Mouse (Mus musculus): ENCODE data around the gene Lrp1. TPM values are rescaled to one million over a fixed set of nuclear protein-coding genes. Genes with fewer than 3 reads are reported as not detected.
"Not testable (repeated sequence)": the region's sequence is repeated elsewhere in the genome, so short reads cannot be mapped to it uniquely, and the experiment has no call there.

The Lrp1 gene
- polyA plus RNA-seq, 2 experiments = 146 to 261 TPM

DNA sequence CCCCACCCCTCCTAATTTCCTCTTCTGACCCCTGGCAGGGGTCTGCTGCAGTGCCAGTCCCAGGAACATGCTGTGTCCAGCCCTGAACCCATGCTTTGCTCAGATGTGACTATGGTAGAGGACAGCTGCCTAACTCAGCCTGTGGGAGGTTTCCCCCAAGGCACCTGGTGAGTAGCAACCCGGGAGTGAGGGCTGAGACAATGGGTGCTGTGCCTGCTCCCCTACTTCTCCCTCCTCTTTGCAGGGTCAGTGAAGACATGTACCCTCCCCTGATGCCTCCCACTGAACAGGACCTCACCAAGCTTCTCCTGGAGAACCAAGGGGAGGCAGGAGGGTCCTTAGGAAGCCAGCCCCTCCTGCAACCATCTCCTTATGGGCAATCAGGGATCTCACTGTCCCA lies 38.6 kb upstream of the Lrp1 start:
- no peak overlapping the region for H3K4me2 ChIP-seq (replicated peaks; ENCODE audit: low read depth, low read length, severe bottlenecking)
- no peaks in the 10 kb centered on the region for H3K9me3 ChIP-seq (ENCODE audit: control insufficient read depth, low read length)
- H3K9ac ChIP-seq (ENCODE audit: low read depth, low read length, severe bottlenecking) = no peak overlapping the region
- 71% methylated on average over 1 of the region's 1 CpGs for WGBS
- no peak overlapping the region for H3K27ac ChIP-seq (replicated peaks; ENCODE audit: low read depth, low read length)
- no peaks in the 10 kb centered on the region for H3K27me3 ChIP-seq (ENCODE audit: control insufficient read depth, insufficient read depth, low read length)
- ATAC-seq (ENCODE audit: low FRiP score, low read depth) = no peak
- peak; percentile 2 for DNase-seq (ENCODE audit: low spot score)
- H3K36me3 ChIP-seq (ENCODE audit: control insufficient read depth, insufficient read depth, low read length) = peaks cover 48% of the 10 kb centered on the region
- no peak overlapping the region for H3K4me3 ChIP-seq (replicated peaks; ENCODE audit: low read length)
- peaks cover 35% of the 10 kb centered on the region for H3K4me1 ChIP-seq (ENCODE audit: control insufficient read depth, insufficient read depth, low read length)
- no peak for TF ChIP-seq POLR2A (IDR thresholded peaks at IDR 0.05; ENCODE audit: borderline replicate concordance, extremely low read depth, insufficient read depth, insufficient read length)

DNA sequence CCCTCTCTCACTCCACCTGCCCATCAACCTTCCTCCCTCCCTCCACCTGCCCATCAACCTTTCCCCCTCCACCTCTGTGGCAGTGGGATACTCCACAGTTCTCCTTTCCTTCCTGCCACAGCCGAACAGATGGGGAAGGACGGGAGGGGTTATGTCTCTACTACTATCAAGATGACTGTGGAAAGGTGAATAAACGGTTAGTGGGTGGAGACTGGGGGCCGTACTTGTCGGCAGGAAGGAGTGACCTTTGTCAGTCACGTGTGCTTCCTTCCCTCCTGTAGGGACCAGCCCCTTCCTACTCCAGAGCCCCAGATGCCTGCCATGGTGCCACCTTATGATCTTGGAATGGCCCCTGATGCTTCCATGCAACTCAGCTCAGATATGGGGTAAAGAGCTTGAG lies 37.1 kb upstream of the Lrp1 start:
- ATAC-seq (ENCODE audit: low FRiP score, low read depth) (no peak), DNase-seq (ENCODE audit: low spot score) (no peak)
- Histone ChIP-seq H3K9me3 (ENCODE audit: control insufficient read depth, low read length) (no peaks in the 10 kb centered on the region), H3K4me1 (ENCODE audit: control insufficient read depth, insufficient read depth, low read length) (peaks cover 20% of the 10 kb centered on the region), H3K36me3 (ENCODE audit: control insufficient read depth, insufficient read depth, low read length) (peaks cover 36% of the 10 kb centered on the region), H3K9ac (ENCODE audit: low read depth, low read length, severe bottlenecking) (no peak overlapping the region), H3K4me3 (replicated peaks; ENCODE audit: low read length) (no peak overlapping the region), H3K4me2 (replicated peaks; ENCODE audit: low read depth, low read length, severe bottlenecking) (no peak overlapping the region), H3K27ac (replicated peaks; ENCODE audit: low read depth, low read length) (no peak overlapping the region), H3K27me3 (ENCODE audit: control insufficient read depth, insufficient read depth, low read length) (no peaks in the 10 kb centered on the region)
- TF ChIP-seq POLR2A (IDR thresholded peaks at IDR 0.05; ENCODE audit: borderline replicate concordance, extremely low read depth, insufficient read depth, insufficient read length) = no peak
- 23% methylated on average over 6 of the region's 6 CpGs for WGBS

DNA sequence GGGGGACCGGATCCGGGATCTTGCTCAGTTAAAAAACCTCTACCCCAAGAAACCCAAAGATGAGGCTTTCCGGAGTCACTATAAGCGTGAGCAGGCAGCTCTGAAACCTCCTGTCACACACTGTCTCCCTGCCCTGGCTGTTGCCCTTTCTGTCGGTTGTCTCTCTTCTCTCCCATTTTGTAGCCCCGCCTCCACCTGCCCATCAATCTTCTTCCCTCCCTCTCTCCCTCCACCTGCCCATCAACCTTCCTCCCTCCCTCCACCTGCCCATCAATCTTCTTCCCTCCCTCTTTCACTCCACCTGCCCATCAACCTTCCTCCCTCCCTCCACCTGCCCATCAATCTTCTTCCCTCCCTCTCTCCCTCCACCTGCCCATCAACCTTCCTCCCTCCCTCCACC lies 36.7 kb upstream of the Lrp1 start:
- peaks cover 15% of the 10 kb centered on the region for H3K4me1 ChIP-seq (ENCODE audit: control insufficient read depth, insufficient read depth, low read length)
- peaks cover 31% of the 10 kb centered on the region for H3K36me3 ChIP-seq (ENCODE audit: control insufficient read depth, insufficient read depth, low read length)
- H3K9me3 ChIP-seq (ENCODE audit: control insufficient read depth, low read length) = not testable (repeated sequence)

DNA sequence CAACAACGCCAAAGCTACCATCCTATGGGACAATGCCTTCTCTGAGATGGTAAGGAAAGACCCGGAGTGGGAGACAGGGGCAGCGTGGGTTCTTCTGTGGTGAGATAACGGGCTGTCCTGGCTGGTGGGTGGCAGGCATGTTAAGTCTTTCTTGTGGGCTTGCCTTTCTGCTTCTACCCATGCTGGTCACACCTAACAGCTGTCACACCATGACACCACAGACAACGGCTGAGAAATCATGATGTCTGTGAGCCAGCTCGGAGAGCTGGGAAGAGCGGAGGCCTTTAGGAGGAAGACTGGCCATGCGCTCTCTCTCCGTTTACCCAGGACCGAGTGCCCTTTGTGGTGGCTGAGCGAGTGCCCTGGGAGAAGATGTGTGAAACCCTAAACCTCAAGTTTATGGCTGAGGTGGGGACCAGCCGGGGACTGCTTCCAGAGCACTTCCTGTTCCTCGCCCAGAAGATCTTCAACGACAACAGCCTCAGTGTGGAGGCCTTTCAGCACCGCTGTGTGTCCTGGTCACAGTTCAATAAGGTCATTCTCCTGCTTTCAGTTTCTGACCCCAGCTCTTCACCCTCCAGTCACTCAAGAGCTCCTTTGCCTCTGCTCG lies 34.1 kb upstream of the Lrp1 start:
- ATAC-seq (ENCODE audit: low FRiP score, low read depth) (no peak), DNase-seq (ENCODE audit: low spot score) (no peak)
- Histone ChIP-seq H3K9me3 (ENCODE audit: control insufficient read depth, low read length) (no peaks in the 10 kb centered on the region), H3K4me2 (replicated peaks; ENCODE audit: low read depth, low read length, severe bottlenecking) (no peak overlapping the region), H3K4me3 (replicated peaks; ENCODE audit: low read length) (no peak overlapping the region), H3K4me1 (ENCODE audit: control insufficient read depth, insufficient read depth, low read length) (no peaks in the 10 kb centered on the region), H3K27ac (replicated peaks; ENCODE audit: low read depth, low read length) (no peak overlapping the region), H3K9ac (ENCODE audit: low read depth, low read length, severe bottlenecking) (no peak overlapping the region), H3K36me3 (ENCODE audit: control insufficient read depth, insufficient read depth, low read length) (peaks cover 19% of the 10 kb centered on the region), H3K27me3 (ENCODE audit: control insufficient read depth, insufficient read depth, low read length) (no peaks in the 10 kb centered on the region)
- TF ChIP-seq POLR2A (IDR thresholded peaks at IDR 0.05; ENCODE audit: borderline replicate concordance, extremely low read depth, insufficient read depth, insufficient read length) = no peak
- WGBS = 57% methylated on average over 16 of the region's 16 CpGs

More for the DNA sequence above, 36.7 kb upstream of the Lrp1 start:
- H3K4me2 ChIP-seq (replicated peaks; ENCODE audit: low read depth, low read length, severe bottlenecking); H3K27ac ChIP-seq (replicated peaks; ENCODE audit: low read depth, low read length); H3K27me3 ChIP-seq (ENCODE audit: control insufficient read depth, insufficient read depth, low read length); H3K4me3 ChIP-seq (replicated peaks; ENCODE audit: low read length); H3K9ac ChIP-seq (ENCODE audit: low read depth, low read length, severe bottlenecking); ATAC-seq (ENCODE audit: low FRiP score, low read depth); DNase-seq (ENCODE audit: low spot score): not testable (repeated sequence)
- WGBS = 50% methylated on average over 6 of the region's 6 CpGs

DNA sequence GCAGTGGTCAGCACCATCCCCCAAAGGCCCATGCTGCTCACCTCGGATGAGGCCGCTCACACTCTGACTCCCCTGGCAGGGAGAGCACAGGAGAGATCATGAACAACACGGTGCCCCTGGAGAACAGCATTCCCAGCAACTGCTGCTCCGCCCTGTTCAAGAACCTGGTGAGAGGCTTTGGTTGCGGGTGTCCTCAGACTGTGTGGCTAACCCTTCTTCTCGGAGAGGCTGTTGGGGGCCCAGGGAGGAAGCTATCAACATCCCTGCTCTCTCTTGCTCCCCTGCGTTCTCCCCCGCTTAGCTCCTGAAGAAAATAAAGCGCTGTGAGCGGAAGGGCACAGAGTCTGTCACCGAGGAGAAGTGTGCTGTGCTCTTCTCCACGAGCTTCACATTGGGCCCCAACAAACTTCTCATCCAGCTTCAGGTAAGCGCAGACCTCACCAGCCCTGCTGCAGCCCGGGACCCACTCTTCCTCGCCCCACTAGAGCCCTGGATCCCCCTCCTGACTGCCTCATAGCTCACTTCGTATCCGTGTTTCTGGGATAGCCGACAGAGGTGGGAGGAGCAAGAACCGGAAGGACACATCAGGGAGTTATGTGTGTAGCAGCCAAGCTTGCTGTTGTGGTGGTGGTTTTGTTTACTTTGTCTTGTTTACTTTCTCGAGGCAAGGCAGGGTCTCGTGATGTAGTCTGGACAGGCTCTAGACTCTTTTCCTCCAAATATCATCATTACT lies 32.1 kb upstream of the Lrp1 start:
- no peak for TF ChIP-seq POLR2A (IDR thresholded peaks at IDR 0.05; ENCODE audit: borderline replicate concordance, extremely low read depth, insufficient read depth, insufficient read length)
- DNase-seq (ENCODE audit: low spot score) = peak; percentile 1
- peaks cover 12% of the 10 kb centered on the region for H3K36me3 ChIP-seq (ENCODE audit: control insufficient read depth, insufficient read depth, low read length)
- H3K4me1 ChIP-seq (ENCODE audit: control insufficient read depth, insufficient read depth, low read length) = no peaks in the 10 kb centered on the region
- H3K9ac ChIP-seq (ENCODE audit: low read depth, low read length, severe bottlenecking) = peak overlapping the region; percentile 16; the same call in 1 of the 2 replicates
- H3K27ac ChIP-seq (replicated peaks; ENCODE audit: low read depth, low read length) = no peak overlapping the region
- H3K4me3 ChIP-seq (replicated peaks; ENCODE audit: low read length) = no peak overlapping the region
- H3K27me3 ChIP-seq (ENCODE audit: control insufficient read depth, insufficient read depth, low read length) = no peaks in the 10 kb centered on the region
- H3K4me2 ChIP-seq (replicated peaks; ENCODE audit: low read depth, low read length, severe bottlenecking) = no peak overlapping the region; the same call in 1 of the 2 replicates
- 51% methylated on average over 21 of the region's 21 CpGs for WGBS
- no peak for ATAC-seq (ENCODE audit: low FRiP score, low read depth)
- no peaks in the 10 kb centered on the region for H3K9me3 ChIP-seq (ENCODE audit: control insufficient read depth, low read length)
